Mouse (Mus musculus) E14TG2a.4 (cell line): Measurements from ENCODE around the gene Prkag3.

Experiments used
- CTCF ChIP-seq: conservative IDR thresholded peaks from 2 replicates; pipeline ENCODE4 v1.5.1; 2014; ENCODE audit warnings: low read length
- NANOG ChIP-seq: IDR thresholded peaks from 2 replicates; pipeline ENCODE4 v1.6.1; 2014; ENCODE audit warnings: borderline replicate concordance, low read length, mixed read lengths

DNA sequence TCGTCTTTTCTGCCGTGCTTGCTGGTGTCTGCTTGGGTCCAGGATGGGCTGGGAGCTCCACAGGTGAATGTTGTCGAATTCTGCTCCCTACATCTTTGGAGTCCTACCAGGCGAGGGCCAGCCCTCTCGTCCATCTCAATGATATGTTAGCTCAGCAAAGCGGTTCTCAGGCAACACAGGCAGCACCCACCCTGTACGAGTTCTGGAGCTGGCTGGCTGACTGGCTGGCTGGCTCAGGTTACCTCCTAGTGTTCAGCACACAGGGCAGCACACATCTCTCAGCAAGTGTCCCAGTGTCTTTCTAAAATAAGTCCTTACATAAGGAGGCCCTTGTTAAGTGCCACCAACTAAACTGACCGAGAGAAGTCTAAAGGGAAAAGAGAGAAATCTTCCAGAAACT is 20.6 kb downstream of the Prkag3 start:
- no peak for TF ChIP-seq CTCF
- no peak for TF ChIP-seq NANOG
